Mouse (Mus musculus) embryonic facial prominence, embryonic 12.5 days (tissue): ENCODE measurements at regions not wholly inside any gene's neighbourhood (a gene's known extent, or its start where the extent isn't known, plus 50 kb on each side); places are given as distances from the start of the nearest gene placed in this dataset.

Source experiments
- ATAC-seq: fragments of 200-750 bp; cut with Nextera tagmentation; 2 replicates; pipeline ENCODE4 v1.8.0; 2017; ENCODE audit not compliant: insufficient number of reproducible peaks, insufficient read depth, low FRiP score, low TSS enrichment
- H3K27ac ChIP-seq: fragments of 300-500 bp; sonication (generic); 2 replicates; pipeline ENCODE4 v1.5.1; 2016; ENCODE audit warnings: mild to moderate bottlenecking
- H3K27me3 ChIP-seq: fragments of 300-500 bp; sonication (generic); 2 replicates; pipeline ENCODE4 v1.6.1; 2016; ENCODE audit warnings: mild to moderate bottlenecking, moderate library complexity
- H3K36me3 ChIP-seq: fragments of 300-500 bp; sonication (generic); 2 replicates; pipeline ENCODE4 v1.6.1; 2016; ENCODE audit warnings: mild to moderate bottlenecking
- H3K4me1 ChIP-seq: fragments of 300-500 bp; sonication (generic); 2 replicates; pipeline ENCODE4 v1.6.1; 2016
- H3K4me2 ChIP-seq: fragments of 300-500 bp; sonication (generic); replicated peaks from 2 replicates; pipeline ENCODE4 v1.6.1; 2016; ENCODE audit warnings: mild to moderate bottlenecking, moderate library complexity
- H3K4me3 ChIP-seq: fragments of 300-500 bp; sonication (generic); 2 replicates; pipeline ENCODE4 v1.5.1; 2016; ENCODE audit warnings: mild to moderate bottlenecking
- H3K9ac ChIP-seq: fragments of 300-500 bp; sonication (generic); 2 replicates; pipeline ENCODE4 v1.6.1; 2016; ENCODE audit warnings: mild to moderate bottlenecking, moderate library complexity
- H3K9me3 ChIP-seq: fragments of 300-500 bp; sonication (generic); 2 replicates; pipeline ENCODE4 v1.6.1; 2016; ENCODE audit warnings: mild to moderate bottlenecking, moderate library complexity
- WGBS: fragments of 180-500 bp; shearing (Covaris S2); methylation state at CpG from one replicate; pipeline ENCODE4 v1.1.7; 2016; 5-methylcytosine and 5-hydroxymethylcytosine counted together

- H3K4me3 ChIP-seq, result no peak overlapping the region
- H3K4me1 ChIP-seq, result no peaks in the 10 kb centered on the region
- H3K36me3 ChIP-seq, result no peaks in the 10 kb centered on the region
- H3K4me2 ChIP-seq, result no peak overlapping the region
- H3K9me3 ChIP-seq, result no peaks in the 10 kb centered on the region
- no peak overlapping the region for H3K27ac ChIP-seq
- no peaks in the 10 kb centered on the region for H3K27me3 ChIP-seq
- 61% methylated on average over 2 of the region's 2 CpGs for WGBS
- no peak overlapping the region for H3K9ac ChIP-seq
- no peak for ATAC-seq
These were observed 70.3 kb upstream of the Col11a1 start for GRCm38 (mm10) chr3:113960080-113960479.
